Mouse (Mus musculus) ES-Bruce4 (cell line): ENCODE results near the gene Kif26b.

ENCODE experiments used
- CTCF ChIP-seq: IDR thresholded peaks from one replicate; pipeline ENCODE4 v1.8.1; 2011; ENCODE audit warnings: low read depth, low read length
- POLR2A ChIP-seq: IDR thresholded peaks from one replicate; pipeline ENCODE4 v1.8.1; 2011; ENCODE audit warnings: low read length; ENCODE audit not compliant: insufficient read depth

GRCm38 (mm10) chr1:178924492-178925183, 395.7 kb downstream of the Kif26b start:
- TF ChIP-seq CTCF (no peak), POLR2A (no peak)
